Mouse (Mus musculus): ENCODE results near the gene Cox7a1. TPM values are rescaled to one million over a fixed set of nuclear protein-coding genes. Genes with fewer than 3 reads are reported as not detected.
"Not testable (repeated sequence)": the region's sequence is repeated elsewhere in the genome, so short reads cannot be mapped to it uniquely, and the experiment has no call there.

Cox7a1 gene
- polyA plus RNA-seq, 1 experiment from 2014 or later, result 1.8 TPM

GRCm38 (mm10) chr7:30176474-30176873, 7.5 kb upstream of the Cox7a1 start:
- H3K9me3 ChIP-seq (replicated peaks), result no peaks in the 10 kb centered on the region
- H3K27ac ChIP-seq, result no peak overlapping the region
- DNase-seq (ENCODE audit: low spot score), result no peak
- no peaks in the 10 kb centered on the region for H3K27me3 ChIP-seq (ENCODE audit: low read depth, poor library complexity, severe bottlenecking)
- 85% methylated on average over 12 of the region's 12 CpGs for WGBS
- no peaks in the 10 kb centered on the region for H3K4me1 ChIP-seq
- H3K36me3 ChIP-seq, result peaks cover 46% of the 10 kb centered on the region
- no peak overlapping the region for H3K4me3 ChIP-seq

GRCm38 (mm10) chr7:30178256-30178655, 5.7 kb upstream of the Cox7a1 start:
- Histone ChIP-seq H3K4me1 (no peaks in the 10 kb centered on the region), H3K4me3 (no peak overlapping the region), H3K9me3 (replicated peaks) (no peaks in the 10 kb centered on the region), H3K27me3 (ENCODE audit: low read depth, poor library complexity, severe bottlenecking) (no peaks in the 10 kb centered on the region), H3K36me3 (peaks cover 45% of the 10 kb centered on the region), H3K27ac (no peak overlapping the region)
- DNase-seq (ENCODE audit: low spot score), result no peak
- WGBS, result 87% methylated on average over 11 of the region's 11 CpGs

GRCm38 (mm10) chr7:30181308-30181707, 2.6 kb upstream of the Cox7a1 start:
- H3K27ac ChIP-seq, result no peak overlapping the region
- H3K4me3 ChIP-seq, result no peak overlapping the region
- peak; percentile 82 for DNase-seq (ENCODE audit: low spot score)
- 5% methylated on average over 4 of the region's 4 CpGs for WGBS
- peaks cover 10% of the 10 kb centered on the region for H3K4me1 ChIP-seq
- no peaks in the 10 kb centered on the region for H3K27me3 ChIP-seq (ENCODE audit: low read depth, poor library complexity, severe bottlenecking)
- H3K9me3 ChIP-seq (replicated peaks), result no peaks in the 10 kb centered on the region
- peaks cover 45% of the 10 kb centered on the region for H3K36me3 ChIP-seq

GRCm38 (mm10) chr7:30181929-30182328, 2.0 kb upstream of the Cox7a1 start:
- 94% methylated on average over 10 of the region's 10 CpGs for WGBS
- peaks cover 45% of the 10 kb centered on the region for H3K36me3 ChIP-seq

GRCm38 (mm10) chr7:30183189-30183588, 755 bp upstream of the Cox7a1 start:
- peaks cover 49% of the 10 kb centered on the region for H3K36me3 ChIP-seq
- not testable (repeated sequence) for H3K4me3 ChIP-seq; H3K4me1 ChIP-seq; H3K27me3 ChIP-seq (ENCODE audit: low read depth, poor library complexity, severe bottlenecking); H3K27ac ChIP-seq; H3K9me3 ChIP-seq (replicated peaks); DNase-seq (ENCODE audit: low spot score)
- 83% methylated on average over 7 of the region's 7 CpGs for WGBS

More at GRCm38 (mm10) chr7:30181929-30182328, 2.0 kb upstream of the Cox7a1 start:
- H3K27ac ChIP-seq; H3K4me3 ChIP-seq; H3K27me3 ChIP-seq (ENCODE audit: low read depth, poor library complexity, severe bottlenecking); DNase-seq (ENCODE audit: low spot score); H3K4me1 ChIP-seq; H3K9me3 ChIP-seq (replicated peaks): not testable (repeated sequence)

- Histone ChIP-seq H3K4me1 (peaks cover 10% of the 10 kb centered on the region), H3K27ac (no peak overlapping the region), H3K36me3 (peaks cover 55% of the 10 kb centered on the region), H3K9me3 (replicated peaks) (no peaks in the 10 kb centered on the region), H3K4me3 (no peak overlapping the region), H3K27me3 (ENCODE audit: low read depth, poor library complexity, severe bottlenecking) (no peaks in the 10 kb centered on the region)
- 71% methylated on average over 13 of the region's 13 CpGs for WGBS
- DNase-seq (ENCODE audit: low spot score), result no peak
Measured at GRCm38 (mm10) chr7:30184641-30185348, 851 bp downstream of the Cox7a1 start.

GRCm38 (mm10) chr7:30188344-30189115, 4.6 kb downstream of the Cox7a1 start:
- 80% methylated on average over 12 of the region's 12 CpGs for WGBS
- no peak for DNase-seq (ENCODE audit: low spot score)
- H3K36me3 ChIP-seq, result peaks cover 77% of the 10 kb centered on the region

GRCm38 (mm10) chr7:30189116-30189491, 5.2 kb downstream of the Cox7a1 start:
- Histone ChIP-seq H3K4me1 (peaks cover 18% of the 10 kb centered on the region), H3K36me3 (peaks cover 77% of the 10 kb centered on the region), H3K27ac (no peak overlapping the region), H3K9me3 (replicated peaks) (no peaks in the 10 kb centered on the region), H3K27me3 (ENCODE audit: low read depth, poor library complexity, severe bottlenecking) (no peaks in the 10 kb centered on the region), H3K4me3 (no peak overlapping the region)
- DNase-seq (ENCODE audit: low spot score), result no peak
- WGBS, result 89% methylated on average over 4 of the region's 4 CpGs

More at GRCm38 (mm10) chr7:30188344-30189115, 4.6 kb downstream of the Cox7a1 start:
- peaks cover 22% of the 10 kb centered on the region for H3K4me1 ChIP-seq
- H3K27ac ChIP-seq, result no peak overlapping the region
- H3K9me3 ChIP-seq (replicated peaks), result no peaks in the 10 kb centered on the region
- no peaks in the 10 kb centered on the region for H3K27me3 ChIP-seq (ENCODE audit: low read depth, poor library complexity, severe bottlenecking)
- H3K4me3 ChIP-seq, result no peak overlapping the region

- H3K27me3 ChIP-seq (ENCODE audit: low read depth, poor library complexity, severe bottlenecking), result no peaks in the 10 kb centered on the region
- 90% methylated on average over 12 of the region's 12 CpGs for WGBS
- peaks cover 24% of the 10 kb centered on the region for H3K4me1 ChIP-seq
- no peak overlapping the region for H3K27ac ChIP-seq
- no peak for DNase-seq (ENCODE audit: low spot score)
- 0 out of 2 replicates have a peak overlapping the region, but pooled peaks have one; percentile 88 for H3K4me3 ChIP-seq
- peaks cover 55% of the 10 kb centered on the region for H3K36me3 ChIP-seq
- H3K9me3 ChIP-seq (replicated peaks), result no peaks in the 10 kb centered on the region
Measured at GRCm38 (mm10) chr7:30192088-30192487, 8.1 kb downstream of the Cox7a1 start.

GRCm38 (mm10) chr7:30193013-30193412, 9.1 kb downstream of the Cox7a1 start:
- Histone ChIP-seq H3K27ac (peak overlapping the region; percentile 88; the same call in 1 of the 2 replicates), H3K9me3 (replicated peaks) (no peaks in the 10 kb centered on the region), H3K36me3 (peaks cover 46% of the 10 kb centered on the region), H3K27me3 (ENCODE audit: low read depth, poor library complexity, severe bottlenecking) (no peaks in the 10 kb centered on the region), H3K4me3 (peak overlapping the region; percentile 88), H3K4me1 (peaks cover 31% of the 10 kb centered on the region)
- DNase-seq (ENCODE audit: low spot score), result no peak
- 12% methylated on average over 9 of the region's 9 CpGs for WGBS

- no peaks in the 10 kb centered on the region for H3K9me3 ChIP-seq (replicated peaks)
- H3K27ac ChIP-seq, result peak overlapping the region; percentile 88
- H3K27me3 ChIP-seq (ENCODE audit: low read depth, poor library complexity, severe bottlenecking), result no peaks in the 10 kb centered on the region
- H3K4me3 ChIP-seq, result peak overlapping the region; percentile 88
- peak; percentile 88 for DNase-seq (ENCODE audit: low spot score)
- under 1% methylated on average over 26 of the region's 26 CpGs for WGBS
- H3K36me3 ChIP-seq, result peaks cover 39% of the 10 kb centered on the region
- peaks cover 32% of the 10 kb centered on the region for H3K4me1 ChIP-seq
Measured at GRCm38 (mm10) chr7:30193581-30194100, 9.7 kb downstream of the Cox7a1 start.

GRCm38 (mm10) chr7:30194101-30194831, 10.3 kb downstream of the Cox7a1 start:
- H3K36me3 ChIP-seq, result peaks cover 33% of the 10 kb centered on the region
- H3K9me3 ChIP-seq (replicated peaks), result no peaks in the 10 kb centered on the region
- H3K4me3 ChIP-seq, result peak overlapping the region; percentile 88
- 1% methylated on average over 26 of the region's 26 CpGs for WGBS
- peaks cover 32% of the 10 kb centered on the region for H3K4me1 ChIP-seq
- H3K27me3 ChIP-seq (ENCODE audit: low read depth, poor library complexity, severe bottlenecking), result no peaks in the 10 kb centered on the region
- peak overlapping the region; percentile 88 for H3K27ac ChIP-seq
- DNase-seq (ENCODE audit: low spot score), result peak; percentile 54
